Mouse (Mus musculus): ENCODE results near the gene Trp53rkb. TPM values are rescaled to one million over a fixed set of nuclear protein-coding genes. Genes with fewer than 3 reads are reported as not detected.
"Not testable (repeated sequence)": the region's sequence is repeated elsewhere in the genome, so short reads cannot be mapped to it uniquely, and the experiment has no call there.

Trp53rkb gene
- polyA plus RNA-seq (2016; fragmentation: Nextera tagmentation; extraction: Ambion mirVana) = 12.0 and 13.2 TPM in 2 replicates

- WGBS = 35% methylated on average over 5 of the region's 5 CpGs
- peak within 1 kb of the TSS; percentile 79 for H3K4me3 ChIP-seq
- peak; percentile 80 for ATAC-seq (ENCODE audit: low FRiP score, low read depth)
These were observed at the start of gene Trp53rkb for GRCm38 (mm10) chr2:166792355-166792754. Gene Trp53rkb, plus strand, starts transcription at chr2:166792531.

GRCm38 (mm10) chr2:166743504-166743903, 48.8 kb upstream of the Trp53rkb start:
- Histone ChIP-seq H3K27me3 (replicated peaks) (no peaks in the 10 kb centered on the region), H3K4me2 (replicated peaks) (no peak overlapping the region), H3K4me1 (peaks cover 6% of the 10 kb centered on the region; the same call in 1 of the 2 replicates), H3K4me3 (no peak overlapping the region), H3K9me3 (no peaks in the 10 kb centered on the region), H3K9ac (no peak overlapping the region), H3K27ac (no peak overlapping the region), H3K36me3 (no peaks in the 10 kb centered on the region)
- 40% methylated on average over 4 of the region's 4 CpGs for WGBS
- ATAC-seq (ENCODE audit: low FRiP score, low read depth) = no peak

More at GRCm38 (mm10) chr2:166792355-166792754, at the start of gene Trp53rkb:
- H3K36me3 ChIP-seq = peaks cover 14% of the 10 kb centered on the region
- H3K27me3 ChIP-seq (replicated peaks) = no peaks in the 10 kb centered on the region
- H3K4me2 ChIP-seq (replicated peaks) = peak within 1 kb of the TSS; percentile 75
- H3K4me1 ChIP-seq = peaks cover 18% of the 10 kb centered on the region
- H3K9me3 ChIP-seq = no peaks in the 10 kb centered on the region
- H3K27ac ChIP-seq = peak within 1 kb of the TSS; percentile 42; the same call in 1 of the 2 replicates
- peak within 1 kb of the TSS; percentile 86 for H3K9ac ChIP-seq

GRCm38 (mm10) chr2:166744433-166744832, 47.9 kb upstream of the Trp53rkb start:
- ATAC-seq (ENCODE audit: low FRiP score, low read depth) = no peak
- no peaks in the 10 kb centered on the region for H3K36me3 ChIP-seq
- no peaks in the 10 kb centered on the region for H3K9me3 ChIP-seq
- H3K4me3 ChIP-seq = no peak overlapping the region
- no peak overlapping the region for H3K27ac ChIP-seq
- 86% methylated on average over 7 of the region's 7 CpGs for WGBS
- no peaks in the 10 kb centered on the region for H3K27me3 ChIP-seq (replicated peaks)
- H3K4me2 ChIP-seq (replicated peaks) = no peak overlapping the region
- no peak overlapping the region for H3K9ac ChIP-seq
- peaks cover 6% of the 10 kb centered on the region; the same call in 1 of the 2 replicates for H3K4me1 ChIP-seq

GRCm38 (mm10) chr2:166745849-166746248, 46.5 kb upstream of the Trp53rkb start:
- H3K36me3 ChIP-seq = no peaks in the 10 kb centered on the region
- H3K9me3 ChIP-seq = no peaks in the 10 kb centered on the region
- H3K4me3 ChIP-seq = no peak overlapping the region
- no peaks in the 10 kb centered on the region for H3K27me3 ChIP-seq (replicated peaks)
- H3K9ac ChIP-seq = no peak overlapping the region
- H3K4me1 ChIP-seq = peaks cover 6% of the 10 kb centered on the region; the same call in 1 of the 2 replicates
- no peak overlapping the region for H3K4me2 ChIP-seq (replicated peaks)
- ATAC-seq (ENCODE audit: low FRiP score, low read depth) = no peak
- H3K27ac ChIP-seq = no peak overlapping the region
- 86% methylated on average over 9 of the region's 9 CpGs for WGBS

GRCm38 (mm10) chr2:166746261-166746913, 45.9 kb upstream of the Trp53rkb start:
- WGBS = 55% methylated on average over 14 of the region's 14 CpGs
- not testable (repeated sequence) for H3K4me1 ChIP-seq; H3K36me3 ChIP-seq; H3K4me2 ChIP-seq (replicated peaks); H3K27me3 ChIP-seq (replicated peaks); ATAC-seq (ENCODE audit: low FRiP score, low read depth); H3K9me3 ChIP-seq; H3K27ac ChIP-seq; H3K4me3 ChIP-seq; H3K9ac ChIP-seq

- no peak overlapping the region for H3K4me3 ChIP-seq
- H3K27ac ChIP-seq = no peak overlapping the region
- 84% methylated on average over 6 of the region's 6 CpGs for WGBS
- no peak overlapping the region for H3K9ac ChIP-seq
- ATAC-seq (ENCODE audit: low FRiP score, low read depth) = no peak
- H3K36me3 ChIP-seq = no peaks in the 10 kb centered on the region
- no peaks in the 10 kb centered on the region for H3K9me3 ChIP-seq
- no peak overlapping the region for H3K4me2 ChIP-seq (replicated peaks)
- H3K4me1 ChIP-seq = no peaks in the 10 kb centered on the region
- no peaks in the 10 kb centered on the region for H3K27me3 ChIP-seq (replicated peaks)
These were observed 41.6 kb upstream of the Trp53rkb start for GRCm38 (mm10) chr2:166750620-166751191.

- Histone ChIP-seq H3K27me3 (replicated peaks) (no peaks in the 10 kb centered on the region), H3K36me3 (no peaks in the 10 kb centered on the region), H3K4me3 (no peak overlapping the region), H3K9ac (no peak overlapping the region), H3K27ac (no peak overlapping the region), H3K4me1 (peaks cover 8% of the 10 kb centered on the region), H3K9me3 (no peaks in the 10 kb centered on the region), H3K4me2 (replicated peaks) (no peak overlapping the region)
- ATAC-seq (ENCODE audit: low FRiP score, low read depth) = no peak
- 83% methylated on average over 4 of the region's 4 CpGs for WGBS
These were observed 38.1 kb upstream of the Trp53rkb start for GRCm38 (mm10) chr2:166754194-166754593.

- no peak overlapping the region for H3K4me3 ChIP-seq
- H3K36me3 ChIP-seq = no peaks in the 10 kb centered on the region
- H3K9me3 ChIP-seq = no peaks in the 10 kb centered on the region
- H3K27ac ChIP-seq = no peak overlapping the region
- H3K4me1 ChIP-seq = peaks cover 8% of the 10 kb centered on the region
- WGBS = 93% methylated on average over 7 of the region's 7 CpGs
- no peak overlapping the region for H3K4me2 ChIP-seq (replicated peaks)
- no peak for ATAC-seq (ENCODE audit: low FRiP score, low read depth)
- no peak overlapping the region for H3K9ac ChIP-seq
- no peaks in the 10 kb centered on the region for H3K27me3 ChIP-seq (replicated peaks)
These were observed 37.6 kb upstream of the Trp53rkb start for GRCm38 (mm10) chr2:166754760-166755159.

GRCm38 (mm10) chr2:166757969-166758368, 34.4 kb upstream of the Trp53rkb start:
- no peaks in the 10 kb centered on the region for H3K36me3 ChIP-seq
- H3K9me3 ChIP-seq = no peaks in the 10 kb centered on the region
- 49% methylated on average over 3 of the region's 3 CpGs for WGBS
- no peak overlapping the region for H3K4me3 ChIP-seq
- ATAC-seq (ENCODE audit: low FRiP score, low read depth) = no peak
- no peak overlapping the region for H3K27ac ChIP-seq
- H3K9ac ChIP-seq = no peak overlapping the region
- peaks cover 8% of the 10 kb centered on the region for H3K4me1 ChIP-seq
- no peaks in the 10 kb centered on the region for H3K27me3 ChIP-seq (replicated peaks)
- no peak overlapping the region for H3K4me2 ChIP-seq (replicated peaks)

GRCm38 (mm10) chr2:166764051-166764450, 28.3 kb upstream of the Trp53rkb start:
- Histone ChIP-seq H3K36me3 (no peaks in the 10 kb centered on the region), H3K27ac (no peak overlapping the region), H3K9me3 (no peaks in the 10 kb centered on the region), H3K4me3 (no peak overlapping the region), H3K4me1 (peaks cover 6% of the 10 kb centered on the region), H3K9ac (no peak overlapping the region), H3K27me3 (replicated peaks) (no peaks in the 10 kb centered on the region), H3K4me2 (replicated peaks) (no peak overlapping the region)
- WGBS = 11% methylated on average over 5 of the region's 5 CpGs
- ATAC-seq (ENCODE audit: low FRiP score, low read depth) = no peak

- no peak for ATAC-seq (ENCODE audit: low FRiP score, low read depth)
- H3K9ac ChIP-seq = no peak overlapping the region
- H3K27me3 ChIP-seq (replicated peaks) = no peaks in the 10 kb centered on the region
- H3K9me3 ChIP-seq = no peaks in the 10 kb centered on the region
- no peak overlapping the region for H3K4me2 ChIP-seq (replicated peaks)
- no peak overlapping the region for H3K4me3 ChIP-seq
- WGBS = 74% methylated on average over 9 of the region's 9 CpGs
- peaks cover 6% of the 10 kb centered on the region for H3K4me1 ChIP-seq
- no peak overlapping the region for H3K27ac ChIP-seq
- H3K36me3 ChIP-seq = no peaks in the 10 kb centered on the region
These were observed 24.7 kb upstream of the Trp53rkb start for GRCm38 (mm10) chr2:166767591-166767990.

- WGBS = 78% methylated on average over 11 of the region's 11 CpGs
- Histone ChIP-seq H3K27ac (no peak overlapping the region), H3K4me1 (no peaks in the 10 kb centered on the region), H3K4me2 (replicated peaks) (no peak overlapping the region), H3K4me3 (no peak overlapping the region), H3K36me3 (no peaks in the 10 kb centered on the region), H3K27me3 (replicated peaks) (no peaks in the 10 kb centered on the region), H3K9me3 (no peaks in the 10 kb centered on the region), H3K9ac (no peak overlapping the region)
- no peak for ATAC-seq (ENCODE audit: low FRiP score, low read depth)
These were observed 20.9 kb upstream of the Trp53rkb start for GRCm38 (mm10) chr2:166771396-166771795.

- Histone ChIP-seq H3K4me2 (replicated peaks) (no peak overlapping the region), H3K27me3 (replicated peaks) (no peaks in the 10 kb centered on the region), H3K9me3 (no peaks in the 10 kb centered on the region), H3K27ac (no peak overlapping the region), H3K36me3 (no peaks in the 10 kb centered on the region), H3K4me1 (no peaks in the 10 kb centered on the region), H3K4me3 (no peak overlapping the region), H3K9ac (no peak overlapping the region)
- ATAC-seq (ENCODE audit: low FRiP score, low read depth) = no peak
- 78% methylated on average over 10 of the region's 10 CpGs for WGBS
These were observed 18.7 kb upstream of the Trp53rkb start for GRCm38 (mm10) chr2:166773587-166773986.

Measured in neural tube, embryonic 12.5 days (tissue).